Mouse (Mus musculus) midbrain, embryonic 13.5 days (tissue): ENCODE results near the gene Mrpl50. TPM values are rescaled to one million over a fixed set of nuclear protein-coding genes. Genes with fewer than 3 reads are reported as not detected.
"Not testable (repeated sequence)": the region's sequence is repeated elsewhere in the genome, so short reads cannot be mapped to it uniquely, and the experiment has no call there.

Source experiments
- ATAC-seq: fragments of 200-750 bp; cut with Nextera tagmentation; 2 replicates; pipeline ENCODE4 v1.8.0; 2017; ENCODE audit warnings: mild to moderate bottlenecking, moderate TSS enrichment, moderate library complexity
- H3K27ac ChIP-seq: fragments of 300-500 bp; sonication (generic); 2 replicates; pipeline ENCODE4 v1.5.1; 2015; ENCODE audit warnings: inconsistent platforms, mild to moderate bottlenecking, moderate library complexity
- H3K27me3 ChIP-seq: fragments of 300-500 bp; sonication (generic); 2 replicates; pipeline ENCODE4 v1.6.1; 2015; ENCODE audit warnings: mild to moderate bottlenecking, inconsistent platforms
- H3K36me3 ChIP-seq: fragments of 300-500 bp; sonication (generic); 2 replicates; pipeline ENCODE4 v1.6.1; 2015; ENCODE audit warnings: mild to moderate bottlenecking, inconsistent platforms
- H3K4me1 ChIP-seq: fragments of 300-500 bp; sonication (generic); replicated peaks from 2 replicates; pipeline ENCODE4 v1.6.1; 2015; ENCODE audit warnings: inconsistent platforms
- H3K4me2 ChIP-seq: fragments of 300-500 bp; sonication (generic); replicated peaks from 2 replicates; pipeline ENCODE4 v1.6.1; 2015; ENCODE audit warnings: moderate library complexity, mild to moderate bottlenecking, inconsistent platforms
- H3K4me3 ChIP-seq: fragments of 300-500 bp; sonication (generic); replicated peaks from 2 replicates; pipeline ENCODE4 v1.5.1; 2015; ENCODE audit warnings: mild to moderate bottlenecking, inconsistent platforms
- H3K9ac ChIP-seq: fragments of 300-500 bp; sonication (generic); replicated peaks from 2 replicates; pipeline ENCODE4 v1.6.1; 2015; ENCODE audit warnings: mild to moderate bottlenecking, inconsistent platforms
- H3K9me3 ChIP-seq: fragments of 300-500 bp; sonication (generic); 2 replicates; pipeline ENCODE4 v1.6.1; 2016; ENCODE audit warnings: mild to moderate bottlenecking, inconsistent platforms
- WGBS: fragments of 180-500 bp; shearing (Covaris S2); methylation state at CpG from one replicate; pipeline ENCODE4 v1.1.7; 2015; 5-methylcytosine and 5-hydroxymethylcytosine counted together
- polyA plus RNA-seq: library from polyadenylated mRNA; unstranded; fragments of >200 nt; fragmentation: Nextera tagmentation; extraction: Ambion mirVana; gene quantifications from 2 replicates; pipeline ENCODE4 v1.2.1, GENCODE M21; 2015

The Mrpl50 gene
- polyA plus RNA-seq, 1 experiment from 2014 or later = 78.1 TPM

DNA sequence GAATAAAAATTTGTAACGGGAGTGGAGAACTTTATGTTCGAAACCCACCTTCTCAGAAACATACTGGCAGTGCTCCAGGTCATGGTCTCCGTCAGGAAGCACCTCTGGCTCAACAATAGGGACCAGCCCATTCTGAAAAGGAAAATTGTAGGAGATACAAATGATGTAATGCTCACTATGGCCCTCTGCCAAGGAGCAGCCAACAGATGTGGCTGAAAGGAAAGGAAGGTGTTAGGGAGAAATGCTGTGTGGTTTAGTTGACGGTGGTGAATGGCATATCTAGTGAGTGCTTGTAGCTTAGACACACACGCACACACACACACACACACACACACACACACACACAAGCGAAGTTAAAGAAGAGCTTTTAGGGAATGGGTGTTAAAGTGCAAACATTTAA, 18.8 kb upstream of the Mrpl50 start:
- H3K9ac ChIP-seq = no peak overlapping the region
- H3K27me3 ChIP-seq = no peaks in the 10 kb centered on the region
- no peaks in the 10 kb centered on the region for H3K36me3 ChIP-seq
- no peaks in the 10 kb centered on the region for H3K4me1 ChIP-seq
- no peak overlapping the region for H3K4me3 ChIP-seq
- no peak for ATAC-seq
- H3K27ac ChIP-seq = no peak overlapping the region
- H3K4me2 ChIP-seq = no peak overlapping the region
- WGBS = 77% methylated on average over 6 of the region's 6 CpGs
- no peaks in the 10 kb centered on the region for H3K9me3 ChIP-seq

DNA sequence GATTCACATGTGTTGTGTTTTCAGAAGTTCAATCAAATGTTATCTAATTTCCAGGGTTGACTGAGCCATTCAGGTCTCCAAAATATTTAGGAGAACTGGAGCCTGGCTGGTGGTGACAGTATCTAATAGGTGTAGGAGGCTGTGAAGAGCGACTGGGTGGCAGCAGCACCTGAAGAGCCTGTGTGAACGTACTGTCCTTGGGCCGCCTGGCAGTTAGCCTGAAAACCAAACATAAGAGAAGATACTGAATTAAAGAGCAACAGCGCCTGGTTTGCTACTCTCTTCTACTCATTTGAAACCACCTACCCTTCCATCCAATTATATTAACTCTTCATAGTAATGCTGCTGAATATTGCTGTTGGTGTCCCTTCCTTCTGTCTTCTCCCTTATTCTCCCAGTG, 15.8 kb upstream of the Mrpl50 start:
- H3K4me1 ChIP-seq = no peaks in the 10 kb centered on the region
- no peaks in the 10 kb centered on the region for H3K9me3 ChIP-seq
- no peak overlapping the region for H3K4me3 ChIP-seq
- H3K27me3 ChIP-seq = no peaks in the 10 kb centered on the region
- peaks cover 13% of the 10 kb centered on the region for H3K36me3 ChIP-seq
- no peak overlapping the region for H3K9ac ChIP-seq
- WGBS = 79% methylated on average over 4 of the region's 4 CpGs
- no peak overlapping the region for H3K4me2 ChIP-seq
- no peak for ATAC-seq
- H3K27ac ChIP-seq = no peak overlapping the region

DNA sequence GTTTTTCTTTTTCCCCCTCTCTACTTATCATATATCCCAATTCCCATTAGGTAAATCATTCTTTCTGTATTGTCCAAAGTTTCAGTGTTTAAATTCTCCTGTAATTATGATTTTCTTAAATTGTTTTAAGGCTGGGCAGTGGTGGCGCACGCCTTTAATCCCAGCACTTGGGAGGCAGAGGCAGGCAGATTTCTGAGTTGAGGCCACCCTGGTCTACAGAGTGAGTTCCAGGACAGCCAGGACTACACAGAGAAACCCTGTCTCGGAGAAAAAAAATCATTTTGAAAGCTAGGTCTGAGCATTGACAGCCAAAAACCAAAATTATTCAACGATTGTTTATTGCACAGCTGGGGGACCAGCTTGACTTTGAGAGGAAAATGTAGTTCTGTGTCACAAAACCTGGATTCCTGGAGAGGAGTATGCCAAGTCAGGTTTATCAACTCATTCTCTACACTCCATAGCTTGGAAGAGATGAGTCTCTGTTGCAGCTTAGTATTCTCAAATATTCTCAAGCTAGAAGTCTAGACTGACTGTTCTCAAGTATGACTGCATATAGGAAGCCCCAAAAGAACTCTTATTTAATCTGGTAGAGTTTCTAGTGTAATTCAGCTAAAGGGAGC, 14.9 kb upstream of the Mrpl50 start:
- ATAC-seq = no peak
- H3K4me1 ChIP-seq = no peaks in the 10 kb centered on the region
- H3K4me3 ChIP-seq = no peak overlapping the region
- no peak overlapping the region for H3K9ac ChIP-seq
- H3K4me2 ChIP-seq = no peak overlapping the region
- 92% methylated on average over 4 of the region's 4 CpGs for WGBS
- H3K36me3 ChIP-seq = peaks cover 17% of the 10 kb centered on the region
- no peaks in the 10 kb centered on the region for H3K27me3 ChIP-seq
- no peak overlapping the region for H3K27ac ChIP-seq
- H3K9me3 ChIP-seq = no peaks in the 10 kb centered on the region

DNA sequence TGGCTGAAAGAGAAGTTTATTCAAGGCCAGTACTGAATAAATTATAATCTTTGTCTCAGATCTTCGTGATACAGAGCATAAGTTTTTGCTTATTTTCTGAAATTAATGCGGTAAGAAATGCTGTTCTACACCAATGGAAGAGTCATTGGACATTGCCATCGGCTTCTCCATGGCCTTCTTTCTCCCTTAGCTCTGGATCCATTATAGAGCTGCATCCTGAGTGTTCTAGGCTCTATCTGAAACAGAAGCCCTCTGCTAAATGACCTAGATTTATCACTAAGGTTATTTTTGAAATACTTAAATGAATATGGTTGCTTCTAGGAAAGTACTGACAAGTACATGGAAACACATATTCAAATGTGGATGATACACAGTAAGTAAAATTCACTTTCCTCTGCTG, 14.1 kb upstream of the Mrpl50 start:
- Histone ChIP-seq H3K36me3 (peaks cover 24% of the 10 kb centered on the region), H3K27ac (no peak overlapping the region), H3K9ac (no peak overlapping the region), H3K27me3 (no peaks in the 10 kb centered on the region), H3K9me3 (0 out of 2 replicates have a peak, but pooled peaks cover 3% of the 10 kb centered on the region), H3K4me1 (no peaks in the 10 kb centered on the region), H3K4me3 (no peak overlapping the region), H3K4me2 (no peak overlapping the region)
- ATAC-seq = no peak
- WGBS = 90% methylated on average over 3 of the region's 3 CpGs

DNA sequence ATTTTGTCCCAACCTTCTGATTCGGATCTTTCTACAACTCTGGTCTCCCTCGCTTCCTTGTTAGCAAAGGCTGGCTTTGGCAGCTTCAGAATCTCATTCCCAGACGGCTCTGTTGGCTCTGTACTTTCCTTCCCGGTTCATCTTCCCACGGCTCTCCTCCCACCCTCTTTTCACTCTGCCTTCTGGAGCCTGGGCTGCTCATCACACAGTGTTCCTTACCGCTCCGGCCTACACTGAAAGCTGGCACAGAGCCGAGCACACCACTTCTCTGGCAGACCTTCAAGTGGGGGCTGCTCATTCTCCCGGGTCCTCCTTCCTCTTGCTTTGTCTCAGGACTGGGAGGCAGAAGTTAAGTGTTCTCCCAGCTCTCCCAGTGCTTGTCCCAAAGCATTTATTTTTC, 1.7 kb upstream of the Mrpl50 start:
- H3K27me3 ChIP-seq = no peaks in the 10 kb centered on the region
- 83% methylated on average over 9 of the region's 9 CpGs for WGBS
- peaks cover 32% of the 10 kb centered on the region for H3K4me1 ChIP-seq
- no peak for ATAC-seq
- H3K36me3 ChIP-seq = peaks cover 32% of the 10 kb centered on the region
- no peak overlapping the region for H3K27ac ChIP-seq
- 0 out of 2 replicates have a peak overlapping the region, but pooled peaks have one; percentile 67 for H3K4me3 ChIP-seq
- H3K4me2 ChIP-seq = peak overlapping the region; percentile 68
- H3K9me3 ChIP-seq = no peaks in the 10 kb centered on the region
- H3K9ac ChIP-seq = no peak overlapping the region

DNA sequence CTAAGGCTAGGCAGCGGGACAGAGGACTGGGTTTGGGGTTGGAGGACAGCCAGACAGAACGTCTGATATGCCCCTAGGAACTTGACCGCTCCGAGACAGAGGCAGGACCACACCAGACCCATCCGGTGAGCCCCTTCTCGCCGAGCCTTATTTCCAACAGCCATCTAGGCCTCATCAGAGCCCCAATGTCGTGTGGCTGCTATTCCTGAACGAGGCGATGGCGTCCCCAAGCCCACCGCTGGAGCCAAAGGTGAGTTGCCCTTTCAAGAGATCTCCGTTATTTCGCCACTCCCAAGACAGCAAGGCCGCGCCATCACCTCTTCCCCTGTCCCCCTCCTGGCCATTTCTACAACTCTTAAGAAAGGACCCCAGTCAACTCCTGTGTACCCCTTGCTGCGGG, 453 bp upstream of the Mrpl50 start:
- under 1% methylated on average over 17 of the region's 17 CpGs for WGBS

DNA sequence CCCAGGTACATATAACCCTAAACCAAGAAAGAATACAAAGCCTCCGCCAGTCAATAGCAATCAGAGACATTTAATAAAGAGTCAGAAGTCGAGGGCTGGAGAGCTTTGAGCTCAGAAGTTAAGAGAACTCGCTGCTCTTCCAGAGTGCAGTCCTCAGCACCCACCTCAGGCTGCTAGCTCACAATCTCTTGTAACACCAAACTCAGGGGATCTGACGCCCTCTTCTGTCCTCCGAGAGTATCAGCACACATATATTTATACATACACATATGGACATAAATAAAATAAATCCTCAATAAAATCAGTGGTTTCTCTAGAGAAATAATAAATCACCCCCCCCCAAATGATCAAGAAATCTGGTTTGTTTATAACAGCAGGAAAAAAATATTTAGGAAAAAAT, 1.4 kb downstream of the Mrpl50 start:
- Histone ChIP-seq H3K4me2 (peak overlapping the region; percentile 35), H3K36me3 (peaks cover 19% of the 10 kb centered on the region), H3K27me3 (no peaks in the 10 kb centered on the region), H3K4me1 (peaks cover 32% of the 10 kb centered on the region), H3K9me3 (no peaks in the 10 kb centered on the region), H3K4me3 (peak overlapping the region; percentile 17; the same call in 1 of the 2 replicates), H3K27ac (no peak overlapping the region), H3K9ac (no peak overlapping the region)
- 85% methylated on average over 5 of the region's 5 CpGs for WGBS
- ATAC-seq = no peak

More for the DNA sequence above, 453 bp upstream of the Mrpl50 start:
- H3K36me3 ChIP-seq = peaks cover 29% of the 10 kb centered on the region
- no peaks in the 10 kb centered on the region for H3K27me3 ChIP-seq
- H3K27ac ChIP-seq = 0 out of 2 replicates have a peak overlapping the region, but pooled peaks have one; percentile 11
- peak overlapping the region; percentile 68 for H3K4me2 ChIP-seq
- no peak for ATAC-seq
- no peaks in the 10 kb centered on the region for H3K9me3 ChIP-seq
- peak overlapping the region; percentile 78 for H3K9ac ChIP-seq
- peak overlapping the region; percentile 67 for H3K4me3 ChIP-seq
- peaks cover 32% of the 10 kb centered on the region for H3K4me1 ChIP-seq

DNA sequence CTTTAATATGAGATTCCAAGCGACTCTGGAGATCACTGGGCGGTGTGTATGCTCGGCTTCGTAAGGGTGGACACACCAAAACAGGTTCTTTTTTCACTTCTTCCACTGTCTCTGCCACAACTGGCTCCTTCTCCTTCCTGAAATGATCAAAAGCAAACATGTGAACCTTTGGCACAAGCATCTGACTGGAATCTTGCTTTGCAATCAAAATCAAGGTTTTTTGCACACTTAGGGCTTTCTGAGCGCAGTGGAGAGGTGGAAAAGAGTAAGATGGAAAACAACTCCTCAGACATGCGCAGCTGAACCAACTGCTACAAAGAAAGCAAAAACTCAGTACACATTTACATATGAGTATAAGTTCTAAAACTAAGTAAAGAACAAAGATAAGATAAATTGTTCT, 6.5 kb downstream of the Mrpl50 start:
- no peaks in the 10 kb centered on the region for H3K27me3 ChIP-seq
- no peak overlapping the region for H3K4me3 ChIP-seq
- H3K36me3 ChIP-seq = peaks cover 26% of the 10 kb centered on the region
- H3K9ac ChIP-seq = no peak overlapping the region
- no peak overlapping the region for H3K4me2 ChIP-seq
- 96% methylated on average over 6 of the region's 6 CpGs for WGBS
- H3K27ac ChIP-seq = no peak overlapping the region
- ATAC-seq = no peak
- no peaks in the 10 kb centered on the region for H3K9me3 ChIP-seq
- peaks cover 9% of the 10 kb centered on the region for H3K4me1 ChIP-seq

DNA sequence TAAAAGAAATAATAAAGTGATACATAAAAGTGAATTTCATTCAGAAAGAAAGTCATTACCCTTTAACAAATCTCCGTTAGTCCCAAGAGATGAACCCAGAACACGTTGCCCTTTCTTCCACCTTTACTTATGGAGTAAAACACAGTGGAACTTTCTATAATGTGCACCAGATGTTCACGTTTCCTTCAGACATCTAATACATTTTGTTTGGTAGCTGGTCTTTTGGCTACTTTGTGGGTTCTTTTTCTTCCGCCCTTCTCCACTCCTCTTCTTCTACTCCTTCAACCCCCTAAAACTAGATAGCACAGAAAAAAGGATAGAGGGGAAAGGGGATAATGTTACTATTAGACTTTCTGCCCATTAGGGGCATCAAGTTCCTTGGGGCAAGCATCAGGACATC, 8.3 kb downstream of the Mrpl50 start:
- H3K27me3 ChIP-seq = no peaks in the 10 kb centered on the region
- H3K4me1 ChIP-seq = no peaks in the 10 kb centered on the region
- H3K4me3 ChIP-seq = no peak overlapping the region
- H3K27ac ChIP-seq = no peak overlapping the region
- no peak overlapping the region for H3K9ac ChIP-seq
- H3K36me3 ChIP-seq = peaks cover 26% of the 10 kb centered on the region
- no peak for ATAC-seq
- no peaks in the 10 kb centered on the region for H3K9me3 ChIP-seq
- no peak overlapping the region for H3K4me2 ChIP-seq
- 95% methylated on average over 4 of the region's 4 CpGs for WGBS

DNA sequence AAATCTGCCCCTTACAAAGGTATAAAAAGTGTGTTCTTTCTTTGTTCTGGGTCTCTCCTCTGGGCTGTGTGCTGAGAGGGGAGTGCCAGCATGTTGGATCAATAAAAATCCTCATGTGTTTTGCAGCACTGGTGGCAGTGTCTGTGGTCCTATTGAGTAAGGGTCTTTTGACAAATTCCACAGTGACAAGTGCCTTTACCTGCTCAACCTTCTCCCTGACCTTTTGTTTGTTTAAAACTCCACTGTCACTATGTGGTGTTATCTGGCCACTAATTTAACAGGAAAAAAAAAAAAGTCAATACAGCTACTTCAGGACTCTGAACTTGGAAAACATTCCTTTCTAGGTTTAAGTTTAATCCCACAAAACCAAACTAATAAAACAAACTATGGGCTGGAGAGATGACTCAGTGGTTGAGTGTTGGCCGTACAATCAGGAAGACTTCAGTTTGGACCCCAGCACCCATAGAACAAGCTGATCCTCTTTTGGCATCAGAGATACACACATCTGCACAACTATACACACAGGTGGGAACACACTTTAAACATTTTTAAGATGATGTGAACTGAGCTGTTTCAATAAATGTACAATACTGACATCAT, 10.6 kb downstream of the Mrpl50 start:
- H3K9ac ChIP-seq, H3K4me1 ChIP-seq, H3K27ac ChIP-seq, H3K4me2 ChIP-seq, ATAC-seq, H3K27me3 ChIP-seq, H3K4me3 ChIP-seq, H3K9me3 ChIP-seq: not testable (repeated sequence)
- peaks cover 26% of the 10 kb centered on the region for H3K36me3 ChIP-seq
- 100% methylated on average over 1 of the region's 1 CpGs for WGBS

DNA sequence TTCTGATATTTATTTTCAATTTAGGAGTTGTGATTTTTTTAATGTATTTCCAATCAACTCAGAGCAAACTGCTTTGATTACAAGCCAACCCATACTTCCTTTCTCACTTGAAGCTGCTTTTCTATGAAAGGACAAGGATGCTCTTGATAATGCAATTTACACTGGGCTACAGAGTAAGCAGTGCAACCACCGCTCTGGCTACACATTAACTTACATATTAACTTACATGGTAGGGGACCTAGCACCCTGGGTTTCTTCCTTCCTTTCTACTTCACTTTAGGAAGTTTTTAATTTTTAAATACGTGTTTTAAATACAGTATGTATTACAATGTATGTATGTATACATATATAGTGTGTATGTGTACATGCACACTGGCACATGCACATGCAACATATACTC, 11.7 kb downstream of the Mrpl50 start:
- WGBS = 95% methylated on average over 2 of the region's 2 CpGs
- H3K27ac ChIP-seq = no peak overlapping the region

DNA sequence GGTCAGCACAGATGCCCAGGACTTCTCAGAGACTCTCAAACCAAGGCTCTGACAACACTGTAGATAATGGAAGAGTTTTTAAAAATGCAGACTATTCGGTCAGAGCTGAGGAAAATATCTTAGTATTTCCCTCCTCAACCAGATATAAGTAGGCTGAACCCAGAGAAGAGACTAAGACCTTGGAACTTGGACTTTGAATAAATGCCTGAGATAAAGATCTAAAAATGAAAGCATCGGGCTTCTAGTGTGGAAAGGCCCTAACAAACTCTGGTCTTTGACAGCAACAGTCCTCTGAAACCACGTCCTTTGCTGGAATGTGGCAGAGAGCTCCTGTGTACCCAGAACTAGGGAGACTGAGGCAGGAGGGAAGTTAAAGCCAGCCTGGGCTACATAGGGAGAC, 14.5 kb downstream of the Mrpl50 start, which contains the start of gene Baat:
TSS of gene Baat (minus strand) at position 172 of the 400 bp plus-strand sequence.
- Histone ChIP-seq H3K27me3 (no peaks in the 10 kb centered on the region), H3K4me3 (no peak within 1 kb of the TSS), H3K9ac (no peak within 1 kb of the TSS), H3K27ac (no peak within 1 kb of the TSS), H3K36me3 (no peaks in the 10 kb centered on the region), H3K4me2 (no peak within 1 kb of the TSS), H3K4me1 (no peaks in the 10 kb centered on the region), H3K9me3 (no peaks in the 10 kb centered on the region)
- no peak for ATAC-seq
- 81% methylated on average over 3 of the region's 3 CpGs for WGBS

More for the DNA sequence above, 11.7 kb downstream of the Mrpl50 start:
- no peaks in the 10 kb centered on the region for H3K27me3 ChIP-seq
- H3K4me2 ChIP-seq = no peak overlapping the region
- no peak for ATAC-seq
- no peak overlapping the region for H3K9ac ChIP-seq
- no peaks in the 10 kb centered on the region for H3K9me3 ChIP-seq
- H3K4me1 ChIP-seq = no peaks in the 10 kb centered on the region
- peaks cover 22% of the 10 kb centered on the region for H3K36me3 ChIP-seq
- no peak overlapping the region for H3K4me3 ChIP-seq
